Comparison of ENCODE assay signal across 16 mouse cellular contexts in genomic region chr5:112560869-112561499, GRCm38 (mm10). TPM values are rescaled to one million over a fixed set of nuclear protein-coding genes. Genes with fewer than 3 reads are reported as not detected.
DNase-seq lines count a peak whose midpoint lies in the region; ATAC-seq and TF ChIP-seq lines count a peak whose summit lies in the region.
"Had no signal": no experiment of that assay in that cellular context is flagged by ENCODE, and none has a peak within 500 bp of the region (broad histone marks: within the 10 kb centered on the region; RNA-seq: fewer than 3 reads in every experiment).

No protein-coding gene starts in this region.

- no peaks in the 10 kb centered on the region for H3K27me3 ChIP-seq in forebrain, postnatal 0 days (ENCODE audit: insufficient read depth, low read length)
- peaks cover 29% of the 10 kb centered on the region for H3K27me3 ChIP-seq in limb, embryonic 15.5 days
- H3K27me3 ChIP-seq in neural tube, embryonic 15.5 days (replicated peaks), result no peaks in the 10 kb centered on the region
- peaks cover 3% of the 10 kb centered on the region; the same call in 1 of the 2 replicates for H3K27me3 ChIP-seq in kidney, embryonic 15.5 days

- H3K4me1 ChIP-seq in forebrain, postnatal 0 days (ENCODE audit: insufficient read depth), result peaks cover 22% of the 10 kb centered on the region
- H3K4me1 ChIP-seq in limb, embryonic 15.5 days, result peaks cover 30% of the 10 kb centered on the region
- peaks cover 45% of the 10 kb centered on the region for H3K4me1 ChIP-seq in neural tube, embryonic 15.5 days
- H3K4me1 ChIP-seq in kidney, embryonic 15.5 days, result peaks cover 27% of the 10 kb centered on the region
- H3K4me1 ChIP-seq: heart, embryonic 12.5 days had no signal

- peak overlapping the region; percentile 11; the same call in 1 of the 2 replicates for H3K4me3 ChIP-seq in layer of hippocampus, adult 2 months
- H3K4me3 ChIP-seq in forebrain, postnatal 0 days (ENCODE audit: low read depth, low read length), result no peak overlapping the region
- H3K4me3 ChIP-seq in limb, embryonic 15.5 days, result no peak overlapping the region
- no peak overlapping the region for H3K4me3 ChIP-seq in neural tube, embryonic 15.5 days (replicated peaks)
- H3K4me3 ChIP-seq in kidney, embryonic 15.5 days (replicated peaks), result no peak overlapping the region
- H3K4me3 ChIP-seq: erythroblast, embryonic 14.5 days; heart, embryonic 12.5 days; limb, embryonic 12.5 days had no signal

- no peak for TF ChIP-seq CTCF in layer of hippocampus, adult 2 months (conservative IDR thresholded peaks at IDR 0.05)
- no peak for TF ChIP-seq CTCF in forebrain, postnatal 0 days (IDR thresholded peaks at IDR 0.05; ENCODE audit: low read depth)

- 17% methylated on average over 15 of the region's 15 CpGs for WGBS in forebrain, postnatal 0 days
- 30% methylated on average over 15 of the region's 15 CpGs for WGBS in limb, embryonic 15.5 days
- 22% methylated on average over 15 of the region's 15 CpGs for WGBS in neural tube, embryonic 15.5 days
- 49% methylated on average over 15 of the region's 15 CpGs for WGBS in kidney, embryonic 15.5 days

- ATAC-seq in forebrain, postnatal 0 days, result peak; percentile 57; the same call in 1 of the 2 replicates
- 0 out of 2 replicates have a peak, but pooled peaks have one; percentile 30 for ATAC-seq in limb, embryonic 15.5 days (ENCODE audit: insufficient number of reproducible peaks, low FRiP score, low TSS enrichment, low read depth)
- ATAC-seq in neural tube, embryonic 15.5 days (ENCODE audit: low FRiP score), result peak; percentile 16; the same call in 1 of the 2 replicates
- ATAC-seq in granulocyte monocyte progenitor cell, adult 5-6 weeks (replicated peaks; ENCODE audit: poor library complexity, severe bottlenecking), result no peak
- ATAC-seq in kidney, embryonic 15.5 days (replicated peaks; ENCODE audit: low FRiP score), result no peak

- H3K9ac ChIP-seq in forebrain, postnatal 0 days, result no peak overlapping the region
- no peak overlapping the region for H3K9ac ChIP-seq in limb, embryonic 15.5 days
- no peak overlapping the region for H3K9ac ChIP-seq in neural tube, embryonic 15.5 days (replicated peaks)
- H3K9ac ChIP-seq in kidney, embryonic 15.5 days, result no peak overlapping the region
- H3K9ac ChIP-seq: heart, embryonic 12.5 days; limb, embryonic 12.5 days had no signal

- H3K9me3 ChIP-seq in forebrain, postnatal 0 days (ENCODE audit: low read length), result no peaks in the 10 kb centered on the region
- H3K9me3 ChIP-seq in limb, embryonic 15.5 days, result no peaks in the 10 kb centered on the region
- H3K9me3 ChIP-seq in neural tube, embryonic 15.5 days (replicated peaks), result no peaks in the 10 kb centered on the region
- no peaks in the 10 kb centered on the region for H3K9me3 ChIP-seq in kidney, embryonic 15.5 days (replicated peaks)
- H3K9me3 ChIP-seq: heart, embryonic 12.5 days; limb, embryonic 12.5 days had no signal

- no peak for DNase-seq in layer of hippocampus, adult 2 months (ENCODE audit: low spot score in 2 of 2)
- DNase-seq in layer of hippocampus, postnatal 14 days (ENCODE audit: low spot score in 2 of 2), result no peak
- DNase-seq in forebrain, postnatal 0 days, result no peak
- no peak for DNase-seq in kidney, postnatal 36 days
- DNase-seq: cerebellum, adult 18-20 months; heart, postnatal 4 days; kidney, adult 9 months; lung, adult 2 months had no signal

- peak overlapping the region; percentile 76 for H3K27ac ChIP-seq in layer of hippocampus, adult 2 months
- peak overlapping the region; percentile 45; the same call in 1 of the 2 replicates for H3K27ac ChIP-seq in forebrain, postnatal 0 days (ENCODE audit: low read depth, low read length)
- no peak overlapping the region for H3K27ac ChIP-seq in limb, embryonic 15.5 days
- H3K27ac ChIP-seq in neural tube, embryonic 15.5 days (replicated peaks), result peak overlapping the region; percentile 29; the same call in 1 of the 2 replicates
- H3K27ac ChIP-seq in kidney, embryonic 15.5 days, result no peak overlapping the region
- H3K27ac ChIP-seq: limb, embryonic 12.5 days; macrophage had no signal

- H3K36me3 ChIP-seq in forebrain, postnatal 0 days (ENCODE audit: insufficient read depth), result 0 out of 2 replicates have a peak, but pooled peaks cover 4% of the 10 kb centered on the region
- H3K36me3 ChIP-seq in limb, embryonic 15.5 days, result no peaks in the 10 kb centered on the region
- H3K36me3 ChIP-seq in neural tube, embryonic 15.5 days, result no peaks in the 10 kb centered on the region
- no peaks in the 10 kb centered on the region for H3K36me3 ChIP-seq in kidney, embryonic 15.5 days
- H3K36me3 ChIP-seq: heart, embryonic 12.5 days; limb, embryonic 12.5 days had no signal

- H3K4me2 ChIP-seq in forebrain, postnatal 0 days (ENCODE audit: low read depth), result peak overlapping the region; percentile 15; the same call in 1 of the 2 replicates
- no peak overlapping the region; the same call in 1 of the 2 replicates for H3K4me2 ChIP-seq in limb, embryonic 15.5 days
- peak overlapping the region; percentile 25 for H3K4me2 ChIP-seq in neural tube, embryonic 15.5 days
- no peak overlapping the region for H3K4me2 ChIP-seq in kidney, embryonic 15.5 days
- H3K4me2 ChIP-seq: heart, embryonic 12.5 days; limb, embryonic 12.5 days had no signal

RNA-seq across cellular contexts. Expression of gene Sez6l, which starts 16.0 kb away (rescaled TPM):
- 100 to 1,000 TPM; 233 to 235 TPM for total RNA-seq in layer of hippocampus, adult 2 months (2021)
- total RNA-seq in layer of hippocampus, postnatal 14 days (2021), result 100 to 1,000 TPM; 202 to 218 TPM
- 46.3 and 73.8 TPM in 2 replicates for total RNA-seq in forebrain, postnatal 0 days (2014; rRNA removed)
- 28.3 and 48.4 TPM in 2 replicates for polyA plus RNA-seq in forebrain, postnatal 0 days (2015; fragmentation: Nextera tagmentation; extraction: Ambion mirVana)
- polyA plus RNA-seq in limb, embryonic 15.5 days (2015; fragmentation: Nextera tagmentation; extraction: Ambion mirVana), result 0.97 and 1.4 TPM in 2 replicates
- polyA plus RNA-seq in neural tube, embryonic 15.5 days (2015; fragmentation: Nextera tagmentation; extraction: Ambion mirVana), result 26.7 and 32.5 TPM in 2 replicates
- total RNA-seq in granulocyte monocyte progenitor cell, adult 5-6 weeks (2014; fragmentation: Nextera tagmentation), result not detected in 2 replicates
- total RNA-seq in granulocyte monocyte progenitor cell, adult 5-6 weeks (2017), result not detected in 2 replicates
- polyA plus RNA-seq in kidney, embryonic 15.5 days (2015; fragmentation: Nextera tagmentation; extraction: Ambion mirVana), result 0.41 and 0.82 TPM in 2 replicates
- polyA plus RNA-seq: erythroblast, embryonic 14.5 days; macrophage had no signal

Comparison
In these comparisons a context has a peak if more than half of its experiments do, and no peak if none do; other contexts are left out.
1. H3K27ac ChIP-seq: peak in layer of hippocampus, adult 2 months (single experiment), forebrain, postnatal 0 days (single experiment) and neural tube, embryonic 15.5 days (single experiment); none in limb, embryonic 15.5 days (single experiment) and kidney, embryonic 15.5 days (single experiment).
2. ATAC-seq: peak in forebrain, postnatal 0 days (single experiment), limb, embryonic 15.5 days (single experiment) and neural tube, embryonic 15.5 days (single experiment); none in granulocyte monocyte progenitor cell, adult 5-6 weeks (single experiment) and kidney, embryonic 15.5 days (single experiment).
3. H3K4me2 ChIP-seq: peak in forebrain, postnatal 0 days (single experiment) and neural tube, embryonic 15.5 days (single experiment); none in limb, embryonic 15.5 days (single experiment) and kidney, embryonic 15.5 days (single experiment).
4. RNA of gene Sez6l, which starts 16.0 kb away (total RNA-seq): 233 to 235 TPM in layer of hippocampus, adult 2 months, 202 to 218 TPM in layer of hippocampus, postnatal 14 days and 46.3 to 73.8 TPM in forebrain, postnatal 0 days; not detected in granulocyte monocyte progenitor cell, adult 5-6 weeks; every median in the first group is over 10 times any median in the second.